Mouse (Mus musculus): Measurements from ENCODE around the gene Nme8.

Gene Nme8

DNA sequence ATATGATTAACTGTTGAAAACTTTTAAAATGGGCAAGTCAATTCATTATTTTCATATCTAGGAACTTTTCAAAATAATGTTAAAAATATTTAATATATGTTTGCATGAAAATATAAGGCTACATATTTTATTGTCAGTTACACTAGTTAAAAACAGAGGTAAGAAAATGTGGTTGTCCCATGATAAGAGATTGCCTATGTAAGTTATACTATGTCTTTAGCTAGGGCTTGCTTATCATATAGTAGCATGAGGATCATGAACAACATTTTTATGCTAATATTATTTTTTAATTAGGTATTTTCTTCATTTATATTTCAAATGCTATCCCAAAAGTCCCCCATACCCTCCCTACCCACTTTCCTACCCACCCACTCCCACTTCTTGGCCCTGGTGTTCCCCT, 92.7 kb downstream of the Nme8 start:
- in situ Hi-C loops (cut with MboI; ENCODE audit: unreplicated experiment in 2 of 2), result no loop called here

DNA sequence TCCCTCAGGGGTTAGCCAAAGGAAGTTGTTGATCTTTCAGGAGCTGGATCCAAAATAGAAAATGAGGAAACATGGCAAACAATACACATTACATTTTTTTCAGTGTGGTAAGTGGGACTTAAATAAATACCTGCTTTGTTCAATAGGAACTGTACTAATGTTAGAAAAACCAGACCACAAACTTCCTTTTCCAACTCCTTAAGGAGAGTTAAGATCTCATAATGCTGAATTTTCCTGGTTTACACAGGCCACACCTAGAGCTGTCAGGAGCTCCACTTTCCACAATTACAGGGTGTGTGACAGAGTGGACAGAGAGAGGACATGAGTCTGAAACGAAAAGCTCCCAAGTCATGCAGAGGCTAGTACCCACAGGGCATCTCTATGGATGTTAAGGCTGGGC, 93.9 kb downstream of the Nme8 start:
- in situ Hi-C loops (cut with MboI; ENCODE audit: unreplicated experiment in 2 of 2), result no loop called here

DNA sequence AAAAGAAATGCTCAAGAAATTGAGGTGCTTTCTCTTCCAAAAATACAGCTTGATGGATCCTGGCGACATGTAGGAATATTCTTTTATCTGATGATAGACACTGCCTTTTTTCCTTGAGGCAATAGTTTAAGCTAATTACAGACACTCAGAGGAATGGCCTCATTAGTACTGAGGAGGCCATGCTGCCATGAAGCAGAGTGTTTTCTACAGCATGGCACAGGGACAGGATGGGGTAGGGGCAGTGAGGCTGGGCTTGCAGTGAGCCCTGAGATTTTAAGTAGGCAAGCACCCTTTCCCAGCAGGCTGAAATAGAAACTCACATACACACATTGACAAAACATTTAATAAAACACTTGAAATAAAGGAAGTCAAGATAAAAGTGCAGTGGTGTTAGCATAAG, 95.1 kb downstream of the Nme8 start:
- in situ Hi-C loops (cut with MboI; ENCODE audit: unreplicated experiment in 2 of 2), result no loop called here

GRCm38 (mm10) chr13:19599242-19599641, 98.4 kb downstream of the Nme8 start:
- in situ Hi-C loops (cut with MboI; ENCODE audit: unreplicated experiment in 2 of 2), result no loop called here

GRCm38 (mm10) chr13:19595141-19595540, 102.5 kb downstream of the Nme8 start:
- in situ Hi-C loops (cut with MboI; ENCODE audit: unreplicated experiment in 2 of 2), result no loop called here

All from v-Abl transformed pro-B cells (cell line).